Mouse (Mus musculus) midbrain, embryonic 16.5 days (tissue): Measurements from ENCODE around the gene Gm1043. TPM values are rescaled to one million over a fixed set of nuclear protein-coding genes. Genes with fewer than 3 reads are reported as not detected.

Source experiments
- ATAC-seq: fragments of 200-750 bp; cut with Nextera tagmentation; 2 replicates; pipeline ENCODE4 v1.8.0; 2017; ENCODE audit warnings: moderate TSS enrichment
- H3K27ac ChIP-seq: fragments of 300-500 bp; sonication (generic); 2 replicates; pipeline ENCODE4 v1.5.1; 2014; ENCODE audit warnings: mild to moderate bottlenecking, low read length, mixed read lengths
- H3K27me3 ChIP-seq: fragments of 300-500 bp; sonication (generic); 2 replicates; pipeline ENCODE4 v1.6.1; 2014; ENCODE audit warnings: low read depth, low read length, mixed read lengths; ENCODE audit not compliant: control insufficient read depth, insufficient read depth
- H3K36me3 ChIP-seq: fragments of 300-500 bp; sonication (generic); 2 replicates; pipeline ENCODE4 v1.6.1; 2014; ENCODE audit warnings: mild to moderate bottlenecking, low read length, moderate library complexity, mixed read lengths; ENCODE audit not compliant: control insufficient read depth, insufficient read depth
- H3K4me1 ChIP-seq: fragments of 300-500 bp; sonication (generic); 2 replicates; pipeline ENCODE4 v1.6.1; 2014; ENCODE audit warnings: mild to moderate bottlenecking, low read length, mixed read lengths; ENCODE audit not compliant: control insufficient read depth, insufficient read depth
- H3K4me2 ChIP-seq: fragments of 300-500 bp; sonication (generic); 2 replicates; pipeline ENCODE4 v1.6.1; 2014; ENCODE audit warnings: mild to moderate bottlenecking, low read length, mixed read lengths
- H3K4me3 ChIP-seq: fragments of 300-500 bp; sonication (generic); 2 replicates; pipeline ENCODE4 v1.5.1; 2014; ENCODE audit warnings: low read depth, mild to moderate bottlenecking, low read length, moderate library complexity, mixed read lengths
- H3K9ac ChIP-seq: fragments of 300-500 bp; sonication (generic); 2 replicates; pipeline ENCODE4 v1.6.1; 2014; ENCODE audit warnings: low read depth, low read length, mixed read lengths
- H3K9me3 ChIP-seq: fragments of 300-500 bp; sonication (generic); replicated peaks from 2 replicates; pipeline ENCODE4 v1.6.1; 2014; ENCODE audit warnings: mild to moderate bottlenecking, low read length, mixed read lengths; ENCODE audit not compliant: control insufficient read depth, poor library complexity, severe bottlenecking
- WGBS: fragments of 180-500 bp; shearing (Covaris S2); extraction: QIAGEN DNeasy Blood & Tissue Kit; methylation state at CpG from one replicate; pipeline ENCODE4 v1.1.7; 2014; 5-methylcytosine and 5-hydroxymethylcytosine counted together
- polyA plus RNA-seq: library from polyadenylated mRNA; unstranded; fragments of >200 nt; fragmentation: Nextera tagmentation; extraction: Ambion mirVana; gene quantifications from 2 replicates; pipeline ENCODE4 v1.2.1, GENCODE M21; 2015

Gene Gm1043
- 2.3 and 3.0 TPM in 2 replicates for polyA plus RNA-seq

DNA sequence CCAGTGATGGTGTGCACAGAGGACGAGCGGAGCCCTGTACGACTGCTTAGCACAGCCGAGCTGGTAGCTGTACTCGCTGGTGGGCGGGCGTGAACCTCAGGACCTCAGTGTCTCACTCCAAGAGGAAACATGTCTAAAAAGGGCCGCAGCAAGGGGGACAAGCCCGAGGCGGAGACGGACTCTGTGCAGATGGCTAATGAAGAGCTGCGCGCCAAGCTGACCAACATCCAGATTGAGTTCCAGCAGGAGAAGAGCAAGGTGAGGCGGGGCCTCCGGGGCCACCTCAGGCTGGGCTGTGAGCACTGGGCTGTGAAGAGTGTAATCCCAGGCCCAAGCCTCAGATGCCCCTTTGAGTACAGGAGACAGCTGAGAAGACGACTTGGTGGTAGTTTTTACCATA, at the start of gene Gm1043:
Gm1043 (plus strand) TSS at position 130 of the 400 bp plus-strand sequence.
- Histone ChIP-seq H3K4me2 (no peak within 1 kb of the TSS), H3K9me3 (no peaks in the 10 kb centered on the region), H3K9ac (no peak within 1 kb of the TSS), H3K36me3 (peaks cover 12% of the 10 kb centered on the region; the same call in 1 of the 2 replicates), H3K4me1 (peaks cover 12% of the 10 kb centered on the region), H3K27ac (no peak within 1 kb of the TSS), H3K27me3 (no peaks in the 10 kb centered on the region), H3K4me3 (no peak within 1 kb of the TSS)
- no peak for ATAC-seq
- WGBS = 85% methylated on average over 16 of the region's 16 CpGs

DNA sequence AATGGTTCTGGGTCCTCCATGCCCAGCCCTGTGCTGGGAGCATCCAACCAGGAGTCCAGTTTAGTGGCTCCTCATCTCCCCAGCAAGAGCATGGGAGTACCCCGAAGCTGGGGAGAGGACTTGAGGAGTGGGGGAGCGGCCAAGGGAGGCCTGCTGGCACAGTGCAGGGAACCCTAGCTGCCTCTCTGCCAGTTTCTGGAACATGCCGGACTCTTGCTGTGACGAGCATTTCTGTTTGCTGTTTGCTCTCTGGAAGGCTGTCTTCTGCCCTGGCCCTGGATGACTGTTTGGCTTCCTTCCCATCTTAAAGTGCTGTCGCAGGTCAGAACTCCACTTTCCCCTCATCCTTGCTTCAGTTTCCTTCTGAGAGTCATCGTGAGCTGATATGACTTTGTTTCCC, 49.3 kb upstream of the Gm1043 start:
- ATAC-seq = no peak

DNA sequence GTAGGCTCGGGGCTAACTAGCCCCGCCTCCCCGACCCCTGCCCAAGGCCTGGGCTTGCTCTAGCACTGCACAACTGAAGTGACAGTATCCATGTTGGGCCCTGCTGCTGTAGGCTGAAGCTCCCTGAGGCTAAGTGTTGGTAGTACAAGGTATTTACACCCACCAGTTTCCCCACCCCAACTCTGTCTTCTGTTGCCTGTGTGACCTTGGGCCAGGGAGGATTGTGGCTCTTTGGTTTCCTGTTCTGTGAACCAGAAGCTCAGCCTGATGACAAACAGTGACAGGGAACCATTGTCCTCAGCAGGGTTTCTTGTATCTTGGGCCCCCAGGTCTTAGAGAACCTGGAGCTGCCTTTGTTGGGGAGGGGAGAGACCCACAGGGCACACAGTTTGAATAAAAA, 48.3 kb upstream of the Gm1043 start:
- Histone ChIP-seq H3K4me3 (no peak overlapping the region), H3K4me1 (peaks cover 2% of the 10 kb centered on the region; the same call in 1 of the 2 replicates), H3K4me2 (no peak overlapping the region), H3K9me3 (no peaks in the 10 kb centered on the region), H3K9ac (no peak overlapping the region), H3K27me3 (no peaks in the 10 kb centered on the region), H3K27ac (no peak overlapping the region), H3K36me3 (no peaks in the 10 kb centered on the region)
- ATAC-seq = no peak
- WGBS = 76% methylated on average over 3 of the region's 3 CpGs

More for the DNA sequence above, 49.3 kb upstream of the Gm1043 start:
- H3K27ac ChIP-seq = no peak overlapping the region
- H3K36me3 ChIP-seq = no peaks in the 10 kb centered on the region
- H3K4me1 ChIP-seq = peaks cover 3% of the 10 kb centered on the region; the same call in 1 of the 2 replicates
- WGBS = 84% methylated on average over 6 of the region's 6 CpGs
- H3K9me3 ChIP-seq = no peaks in the 10 kb centered on the region
- no peaks in the 10 kb centered on the region for H3K27me3 ChIP-seq
- H3K4me2 ChIP-seq = no peak overlapping the region
- H3K9ac ChIP-seq = no peak overlapping the region
- H3K4me3 ChIP-seq = no peak overlapping the region

- WGBS = 82% methylated on average over 6 of the region's 6 CpGs
- Histone ChIP-seq H3K4me2 (no peak overlapping the region), H3K36me3 (no peaks in the 10 kb centered on the region), H3K4me3 (no peak overlapping the region), H3K27me3 (no peaks in the 10 kb centered on the region), H3K9me3 (no peaks in the 10 kb centered on the region), H3K9ac (no peak overlapping the region), H3K27ac (no peak overlapping the region), H3K4me1 (peaks cover 6% of the 10 kb centered on the region)
- no peak for ATAC-seq
Observed at GRCm38 (mm10) chr5:37039908-37040307, 45.3 kb upstream of the Gm1043 start.

DNA sequence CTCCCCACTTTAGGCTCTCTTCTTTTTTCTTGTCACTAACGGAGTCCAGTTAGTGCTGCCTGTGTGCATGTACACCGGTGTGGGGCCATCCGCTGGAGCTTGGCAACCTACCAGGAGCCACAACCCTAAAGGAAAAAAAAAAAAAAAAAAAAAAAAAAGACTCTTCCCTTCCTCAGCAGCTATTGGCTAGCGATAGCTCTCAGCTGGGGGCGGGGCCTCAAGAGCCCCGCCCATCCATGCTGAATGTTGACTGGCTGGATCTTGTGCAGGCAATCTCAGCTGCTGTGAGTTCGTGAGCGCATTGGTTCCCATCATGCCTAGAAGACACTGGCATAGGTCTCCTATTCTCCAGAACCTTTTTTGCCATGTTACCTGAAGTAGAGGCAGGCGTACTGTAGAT, 44.5 kb upstream of the Gm1043 start:
- no peak overlapping the region for H3K4me2 ChIP-seq
- ATAC-seq = no peak
- H3K9ac ChIP-seq = no peak overlapping the region
- no peaks in the 10 kb centered on the region for H3K27me3 ChIP-seq
- WGBS = 13% methylated on average over 9 of the region's 9 CpGs
- no peaks in the 10 kb centered on the region for H3K36me3 ChIP-seq
- no peak overlapping the region for H3K4me3 ChIP-seq
- no peak overlapping the region for H3K27ac ChIP-seq
- H3K4me1 ChIP-seq = peaks cover 6% of the 10 kb centered on the region
- H3K9me3 ChIP-seq = no peaks in the 10 kb centered on the region

DNA sequence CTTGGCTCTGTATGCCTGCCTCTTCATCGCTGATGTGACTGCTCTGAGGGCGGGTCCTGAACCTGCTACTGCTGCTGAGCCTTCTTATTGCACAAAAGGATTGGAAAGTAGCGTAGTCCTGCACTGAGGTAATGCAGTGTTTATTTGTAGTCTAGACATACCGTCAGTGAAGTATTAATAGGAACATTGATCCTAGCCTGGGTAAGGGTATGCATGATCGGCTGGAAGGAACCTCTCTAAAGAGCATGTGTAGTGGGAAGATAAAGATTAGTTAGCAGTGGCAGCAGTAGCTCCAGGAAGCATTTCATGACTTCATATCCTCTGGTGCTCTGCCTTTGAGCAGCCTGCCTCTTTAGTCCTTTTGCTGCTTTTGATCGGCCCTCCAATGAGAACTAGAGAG, 43.5 kb upstream of the Gm1043 start:
- Histone ChIP-seq H3K27ac (0 out of 2 replicates have a peak overlapping the region, but pooled peaks have one; percentile 5), H3K9me3 (no peaks in the 10 kb centered on the region), H3K27me3 (no peaks in the 10 kb centered on the region), H3K36me3 (no peaks in the 10 kb centered on the region), H3K4me2 (no peak overlapping the region), H3K4me1 (peaks cover 6% of the 10 kb centered on the region), H3K4me3 (no peak overlapping the region), H3K9ac (no peak overlapping the region)
- WGBS = 48% methylated on average over 6 of the region's 6 CpGs
- ATAC-seq = no peak

DNA sequence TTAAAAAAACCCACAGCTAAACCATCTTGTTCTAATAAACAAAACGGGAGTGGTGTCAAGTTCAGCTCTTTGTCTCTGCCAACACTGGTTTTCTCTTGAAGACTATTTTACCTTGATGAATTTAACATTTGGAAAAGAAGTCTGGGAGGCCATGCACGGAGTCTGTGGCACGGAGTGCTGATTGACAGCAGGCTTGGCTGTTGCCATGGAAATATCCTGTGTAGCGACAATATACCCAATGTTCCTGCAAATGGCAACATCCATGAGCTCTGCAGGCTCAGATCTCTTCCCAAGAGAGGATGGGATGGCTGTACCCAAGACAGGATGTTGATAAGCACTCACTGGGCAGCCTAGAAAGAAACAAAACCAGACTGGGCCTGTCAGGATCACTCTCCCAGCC, 42.2 kb upstream of the Gm1043 start:
- no peaks in the 10 kb centered on the region for H3K9me3 ChIP-seq
- no peak overlapping the region for H3K27ac ChIP-seq
- no peak overlapping the region for H3K4me2 ChIP-seq
- H3K36me3 ChIP-seq = no peaks in the 10 kb centered on the region
- WGBS = 24% methylated on average over 4 of the region's 4 CpGs
- H3K4me1 ChIP-seq = peaks cover 6% of the 10 kb centered on the region
- H3K27me3 ChIP-seq = no peaks in the 10 kb centered on the region
- ATAC-seq = no peak
- H3K9ac ChIP-seq = no peak overlapping the region
- no peak overlapping the region for H3K4me3 ChIP-seq

DNA sequence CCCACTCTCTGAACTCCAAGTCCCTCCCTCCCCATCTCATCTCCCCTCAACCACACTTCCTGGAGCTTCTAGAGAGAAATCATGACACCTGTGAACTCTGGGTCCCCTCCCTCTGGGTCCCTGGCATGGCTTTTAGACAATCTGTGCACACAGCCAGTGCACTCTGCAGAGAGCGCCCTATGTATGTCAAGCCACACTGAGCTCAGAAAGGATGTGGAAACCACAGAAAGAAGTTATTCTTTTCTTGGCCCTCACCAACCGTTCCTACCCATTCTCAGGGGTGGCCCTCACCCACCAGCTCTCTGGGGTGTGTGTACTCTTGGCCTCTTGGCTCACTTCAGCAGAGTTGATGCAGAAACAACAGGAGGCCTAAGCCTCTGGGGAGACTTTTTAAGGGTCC, 40.4 kb upstream of the Gm1043 start:
- no peak overlapping the region for H3K27ac ChIP-seq
- H3K27me3 ChIP-seq = no peaks in the 10 kb centered on the region
- peaks cover 6% of the 10 kb centered on the region for H3K4me1 ChIP-seq
- no peak overlapping the region for H3K9ac ChIP-seq
- no peak overlapping the region for H3K4me3 ChIP-seq
- H3K4me2 ChIP-seq = no peak overlapping the region
- WGBS = 73% methylated on average over 2 of the region's 2 CpGs
- H3K36me3 ChIP-seq = no peaks in the 10 kb centered on the region
- no peak for ATAC-seq
- no peaks in the 10 kb centered on the region for H3K9me3 ChIP-seq

DNA sequence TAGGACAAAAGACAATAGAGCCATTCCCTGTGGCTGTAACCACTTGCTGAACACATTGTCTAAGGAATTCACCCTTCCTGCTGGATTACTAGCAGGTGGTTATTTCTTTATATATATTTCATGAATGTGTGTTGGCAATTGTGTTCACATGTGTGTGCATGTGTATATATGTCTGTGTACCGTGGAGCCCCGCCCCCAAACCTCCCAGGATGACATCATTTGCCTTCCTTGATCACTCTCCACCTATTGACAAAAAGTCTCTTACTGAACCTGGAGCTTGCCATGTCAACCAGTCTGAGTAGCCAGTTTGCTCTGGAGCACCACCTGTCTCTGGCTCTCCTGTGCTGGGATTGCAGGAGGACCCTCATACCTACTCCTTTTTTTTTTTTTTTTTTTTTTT, 39.6 kb upstream of the Gm1043 start:
- H3K4me3 ChIP-seq = no peak overlapping the region
- no peak overlapping the region for H3K9ac ChIP-seq
- no peak overlapping the region for H3K27ac ChIP-seq
- WGBS = 87% methylated on average over 2 of the region's 2 CpGs
- no peaks in the 10 kb centered on the region for H3K9me3 ChIP-seq
- H3K36me3 ChIP-seq = no peaks in the 10 kb centered on the region
- H3K4me1 ChIP-seq = peaks cover 8% of the 10 kb centered on the region
- no peak for ATAC-seq
- no peaks in the 10 kb centered on the region for H3K27me3 ChIP-seq
- H3K4me2 ChIP-seq = no peak overlapping the region
